Mouse (Mus musculus) liver, postnatal 0 days (tissue): ENCODE data around the gene Mroh7.

Experiments
- CTCF ChIP-seq: sonication (generic); IDR thresholded peaks from 2 replicates; pipeline ENCODE4 v1.5.1; 2016; ENCODE audit warnings: antibody characterized with exemption, low read depth
- EP300 ChIP-seq: IDR thresholded peaks from 2 replicates; pipeline ENCODE4 v1.6.1; 2016; ENCODE audit warnings: antibody characterized with exemption, low read depth, mild to moderate bottlenecking

DNA sequence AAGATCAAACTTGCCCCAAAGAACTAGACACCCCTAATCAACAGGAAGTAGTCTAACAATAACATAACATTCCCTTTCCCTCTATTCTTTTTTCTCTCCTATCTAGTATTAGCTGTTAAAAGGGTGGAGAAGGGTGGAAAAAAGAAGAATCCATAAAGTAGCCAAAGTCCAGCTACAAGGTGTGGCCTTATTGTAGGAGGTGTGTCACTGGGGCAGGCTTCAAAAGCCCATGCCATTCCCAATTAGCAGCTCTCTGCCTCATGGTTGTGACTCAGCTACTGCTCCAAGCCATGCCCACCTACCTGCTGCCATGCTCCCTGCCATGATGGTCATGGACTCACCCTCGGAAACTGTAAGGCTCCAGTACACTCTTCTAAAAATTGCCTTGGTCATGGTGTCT is 41.8 kb upstream of the Mroh7 start:
- TF ChIP-seq EP300 (no peak), CTCF (no peak)
